Mouse (Mus musculus) cerebellum, postnatal 10 days (tissue): ENCODE results near the gene Btbd35f21.
"Not testable (repeated sequence)": the region's sequence is repeated elsewhere in the genome, so short reads cannot be mapped to it uniquely, and the experiment has no call there.

ENCODE experiments used
- DNase-seq, 2 experiments: peaks; one replicate each; pipeline ENCODE4 v3.0.0; 2021; ENCODE audit warnings: mixed read lengths in 2 of 2

Btbd35f21 gene

DNA sequence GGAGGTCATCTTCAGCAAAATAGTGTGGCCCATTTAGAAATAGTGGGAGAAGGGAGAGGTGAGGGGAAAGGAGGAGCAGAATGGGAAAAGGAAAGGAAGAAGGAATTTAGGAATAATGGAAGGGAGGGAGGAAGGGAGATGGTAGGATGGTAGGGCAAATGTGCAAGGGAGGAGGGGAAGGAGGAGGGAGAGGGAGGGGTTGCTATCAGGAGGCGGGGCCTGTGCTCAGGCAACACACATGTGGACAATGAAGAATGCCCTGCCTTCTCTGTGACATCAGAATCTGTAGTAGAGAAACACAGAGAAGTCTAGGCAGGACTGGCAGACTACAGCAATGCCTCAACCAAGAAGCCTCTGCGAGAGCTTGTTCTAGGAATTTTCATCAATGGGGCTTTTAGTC, at the start of gene Btbd35f21:
TSS of gene Btbd35f21 (plus strand) at position 301 of the 400 bp plus-strand sequence.
- not testable (repeated sequence) for DNase-seq
